In genomic region chr6:38184791-38185190, GRCm38 (mm10) we compare ENCODE assay signal across 14 mouse cellular contexts.
"Had no signal": no experiment of that assay in that cellular context is flagged by ENCODE, and none has a peak within 500 bp of the region (broad histone marks: within the 10 kb centered on the region; RNA-seq: fewer than 3 reads in every experiment).

No protein-coding gene starts in this region.

- ATAC-seq: intestine, postnatal 0 days; midbrain, embryonic 15.5 days had no signal

- DNase-seq: kidney, adult 8-10 months; kidney, postnatal 25 days; thymus, adult 18-20 months; thymus, postnatal 14 days had no signal

- H3K36me3 ChIP-seq: liver, embryonic 15.5 days had no signal

- H3K4me2 ChIP-seq: limb, embryonic 13.5 days; liver, embryonic 11.5 days; liver, embryonic 15.5 days; midbrain, embryonic 11.5 days; midbrain, embryonic 15.5 days; neural tube, embryonic 12.5 days had no signal

- H3K27me3 ChIP-seq: limb, embryonic 13.5 days; liver, embryonic 15.5 days; megakaryocyte, embryonic 14.5 days; midbrain, embryonic 15.5 days; neural tube, embryonic 12.5 days had no signal

- H3K4me1 ChIP-seq: liver, embryonic 15.5 days; megakaryocyte, embryonic 14.5 days; midbrain, embryonic 15.5 days had no signal

- H3K9me3 ChIP-seq: liver, embryonic 15.5 days; midbrain, embryonic 15.5 days; neural tube, embryonic 12.5 days had no signal

- H3K9ac ChIP-seq: limb, embryonic 13.5 days; liver, embryonic 15.5 days; midbrain, embryonic 15.5 days; neural tube, embryonic 12.5 days had no signal

- H3K27ac ChIP-seq: left cerebral cortex, adult 2 months; limb, embryonic 13.5 days; liver, embryonic 15.5 days; macrophage; midbrain, embryonic 15.5 days; neural tube, embryonic 12.5 days had no signal

- H3K4me3 ChIP-seq: left cerebral cortex, adult 2 months; limb, embryonic 13.5 days; liver, embryonic 15.5 days; megakaryocyte, embryonic 14.5 days; midbrain, embryonic 15.5 days; neural tube, embryonic 12.5 days had no signal
